Mouse (Mus musculus): ENCODE results near the gene Ston2.

DNA sequence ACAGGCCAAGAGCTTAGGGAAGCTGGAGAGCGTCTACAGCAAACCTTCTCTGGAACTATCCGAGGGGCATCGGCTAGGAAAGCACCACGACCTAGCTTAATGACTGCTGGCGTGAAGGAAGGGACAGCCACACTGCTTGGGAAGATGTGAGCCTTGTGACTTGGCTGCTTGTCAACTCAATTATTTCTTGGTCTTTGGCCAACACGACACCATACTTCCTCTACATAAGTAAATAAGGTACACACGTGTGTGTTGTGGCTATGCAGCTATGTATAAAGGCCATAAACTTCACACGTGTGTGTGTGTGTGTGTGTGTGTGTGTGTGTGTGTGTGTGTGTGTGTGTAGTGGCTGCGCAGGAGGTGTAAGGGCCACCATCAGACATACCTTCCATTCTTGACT is 112.2 kb downstream of the Ston2 start:
- no peak for TF ChIP-seq CTCF (IDR thresholded peaks at IDR 0.05; ENCODE audit: low read depth)
- no peak for TF ChIP-seq EP300 (IDR thresholded peaks at IDR 0.05; ENCODE audit: low read depth)
